Comparison of ENCODE assay signal across 18 mouse cellular contexts in the genomic region with DNA sequence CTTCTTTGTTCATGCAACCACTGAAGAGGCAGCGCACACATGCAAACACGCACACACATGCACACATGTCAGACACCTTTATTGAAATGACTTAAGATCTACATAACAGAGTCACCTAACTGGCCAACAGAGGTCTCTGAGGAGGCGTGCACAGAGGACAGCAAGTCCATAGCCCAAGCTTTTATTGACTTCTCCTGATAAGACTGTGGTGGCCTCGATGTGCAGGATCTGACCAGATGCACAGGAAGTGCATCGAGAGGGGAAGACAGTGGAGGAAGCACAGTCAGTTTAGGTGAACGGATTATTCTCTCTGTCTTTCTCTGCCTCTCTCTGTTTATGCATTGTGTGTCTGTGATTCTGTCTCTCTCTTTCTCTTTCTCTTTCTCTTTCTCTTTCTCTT.
DNase-seq lines count a peak whose midpoint lies in the region; ATAC-seq and TF ChIP-seq lines count a peak whose summit lies in the region.
"Had no signal": no experiment of that assay in that cellular context is flagged by ENCODE, and none has a peak within 500 bp of the region (broad histone marks: within the 10 kb centered on the region; RNA-seq: fewer than 3 reads in every experiment).

No protein-coding gene starts in this region.

- H3K27ac ChIP-seq in liver, postnatal 0 days (ENCODE audit: low read depth), result no peak overlapping the region
- H3K27ac ChIP-seq in bone marrow, adult 2 months (ENCODE audit: control insufficient read depth, insufficient read depth, low read depth, low read length, poor library complexity), result no peak overlapping the region
- H3K27ac ChIP-seq in liver, adult 2 months (replicated peaks; ENCODE audit: insufficient read depth, low read depth, low read length), result no peak overlapping the region
- H3K27ac ChIP-seq: embryonic facial prominence, embryonic 10.5 days; hindbrain, embryonic 13.5 days; limb, embryonic 12.5 days had no signal

- H3K9me3 ChIP-seq in liver, postnatal 0 days (ENCODE audit: low read length), result no peaks in the 10 kb centered on the region
- H3K9me3 ChIP-seq: embryonic facial prominence, embryonic 10.5 days; hindbrain, embryonic 13.5 days; limb, embryonic 12.5 days had no signal

- no peaks in the 10 kb centered on the region for H3K27me3 ChIP-seq in liver, postnatal 0 days (ENCODE audit: insufficient read depth, low read length)
- H3K27me3 ChIP-seq in liver, adult 2 months (ENCODE audit: control insufficient read depth, insufficient read depth, low read length), result no peaks in the 10 kb centered on the region
- H3K27me3 ChIP-seq: hindbrain, embryonic 13.5 days; limb, embryonic 12.5 days had no signal

- no peak for TF ChIP-seq EP300 in liver, postnatal 0 days (IDR thresholded peaks at IDR 0.05; ENCODE audit: low read depth)

- no peak overlapping the region for H3K9ac ChIP-seq in liver, postnatal 0 days (replicated peaks)
- H3K9ac ChIP-seq in liver, adult 2 months (ENCODE audit: low read depth, low read length), result no peak overlapping the region
- H3K9ac ChIP-seq: hindbrain, embryonic 13.5 days; limb, embryonic 12.5 days had no signal

- no peaks in the 10 kb centered on the region; the same call in 1 of the 2 replicates for H3K4me1 ChIP-seq in liver, postnatal 0 days (ENCODE audit: insufficient read depth)
- H3K4me1 ChIP-seq in bone marrow, adult 2 months (ENCODE audit: control insufficient read depth, insufficient read depth, low read length), result no peaks in the 10 kb centered on the region; the same call in 1 of the 2 replicates
- peaks cover 2% of the 10 kb centered on the region; the same call in 1 of the 2 replicates for H3K4me1 ChIP-seq in liver, adult 2 months (ENCODE audit: control insufficient read depth, insufficient read depth, low read length)
- H3K4me1 ChIP-seq: embryonic facial prominence, embryonic 10.5 days; hindbrain, embryonic 13.5 days; limb, embryonic 12.5 days had no signal

- H3K4me3 ChIP-seq in liver, postnatal 0 days (ENCODE audit: low read depth, low read length), result no peak overlapping the region
- peak overlapping the region; percentile 6 for H3K4me3 ChIP-seq in bone marrow, adult 2 months (replicated peaks; ENCODE audit: control insufficient read depth, low read depth, low read length)
- H3K4me3 ChIP-seq in liver, adult 2 months (ENCODE audit: insufficient read depth, low read depth, low read length), result no peak overlapping the region
- H3K4me3 ChIP-seq: embryonic facial prominence, embryonic 10.5 days; hindbrain, embryonic 13.5 days; limb, embryonic 12.5 days had no signal

- 30% methylated on average over 6 of the region's 6 CpGs for WGBS in liver, postnatal 0 days (ENCODE audit: insufficient replicate concordance)
- 23% methylated on average over 6 of the region's 6 CpGs for WGBS in bone marrow, adult 2 months
- WGBS in liver, adult 2 months, result 51% methylated on average over 6 of the region's 6 CpGs

- no peaks in the 10 kb centered on the region for H3K79me2 ChIP-seq in liver, adult 2 months (ENCODE audit: control insufficient read depth, insufficient read depth, low read length)

- DNase-seq in liver, result peak; percentile 5
- DNase-seq in liver, postnatal 0 days, result no peak
- DNase-seq in liver, adult 2 months (ENCODE audit: extremely low read depth, low read depth, low spot score), result peak; percentile 20
- DNase-seq in embryo, embryonic 11 days, result no peak
- no peak for DNase-seq in spleen, adult 18-20 months
- DNase-seq: adrenal gland, adult 2 months; cerebellum, postnatal 10 days; gastrocnemius, postnatal 14 days; kidney, adult 11 months; lung, adult 2 months; lung, postnatal 4 days; midbrain, embryonic 14.5 days had no signal

- no peak for TF ChIP-seq POLR2A in bone marrow, adult 2 months (IDR thresholded peaks at IDR 0.05; ENCODE audit: borderline replicate concordance, control insufficient read depth, low read depth, low read length)
- no peak for TF ChIP-seq POLR2A in liver, adult 2 months (IDR thresholded peaks at IDR 0.05; ENCODE audit: extremely low read depth, insufficient read depth, low read length)

- ATAC-seq in liver, postnatal 0 days, result no peak
- ATAC-seq in megakaryocyte progenitor cell, adult 5-6 weeks (replicated peaks; ENCODE audit: poor library complexity), result peak; percentile 59
- ATAC-seq in inflammation-experienced regulatory T-cells, adult 6 months, result no peak

- H3K4me2 ChIP-seq in liver, postnatal 0 days (ENCODE audit: low read depth, low read length), result no peak overlapping the region; the same call in 1 of the 2 replicates
- H3K4me2 ChIP-seq: hindbrain, embryonic 13.5 days; limb, embryonic 12.5 days had no signal

- TF ChIP-seq CTCF in liver, postnatal 0 days (IDR thresholded peaks at IDR 0.05; ENCODE audit: low read depth), result no peak
- TF ChIP-seq CTCF in bone marrow, adult 2 months (IDR thresholded peaks at IDR 0.05; ENCODE audit: control insufficient read depth, insufficient read depth, low read length), result no peak
- no peak for TF ChIP-seq CTCF in liver, adult 2 months (IDR thresholded peaks at IDR 0.05; ENCODE audit: low read depth, low read length)

- H3K36me3 ChIP-seq in liver, postnatal 0 days (replicated peaks; ENCODE audit: insufficient read depth, low read length), result no peaks in the 10 kb centered on the region
- no peaks in the 10 kb centered on the region for H3K36me3 ChIP-seq in liver, adult 2 months (ENCODE audit: control insufficient read depth, insufficient read depth, low read length)
- H3K36me3 ChIP-seq: embryonic facial prominence, embryonic 10.5 days; hindbrain, embryonic 13.5 days; limb, embryonic 12.5 days had no signal

Comparison
In these comparisons a context has a peak if more than half of its experiments do, and no peak if none do; other contexts are left out.
1. DNase-seq: peak in liver (single experiment) and liver, adult 2 months (single experiment); none in liver, postnatal 0 days (single experiment), embryo, embryonic 11 days (single experiment) and spleen, adult 18-20 months (0 of 2).